Mouse (Mus musculus) heart, adult 2 months (tissue): Measurements from ENCODE around the gene Fam240a.
A peak's percentile ranks its signal among the peaks of the same experiment; 100 is the strongest.

ENCODE experiments used
- EP300 ChIP-seq: fragments of 200-500 bp; IDR thresholded peaks from 2 replicates; pipeline ENCODE4 v1.6.1; 2011; ENCODE audit warnings: low read depth, low read length, control low read depth; ENCODE audit not compliant: insufficient read depth
- POLR2A ChIP-seq: fragments of 200-500 bp; IDR thresholded peaks from 2 replicates; pipeline ENCODE4 v1.6.1; 2011; ENCODE audit warnings: mild to moderate bottlenecking, low read depth, low read length, control low read depth; ENCODE audit not compliant: insufficient read depth

GRCm38 (mm10) chr9:110877888-110878287 lies 38.8 kb downstream of the Fam240a start:
- TF ChIP-seq POLR2A, result peak; percentile 59
- peak; percentile 89 for TF ChIP-seq EP300
